Comparison of ENCODE assay signal across 8 mouse cellular contexts in the genomic region with DNA sequence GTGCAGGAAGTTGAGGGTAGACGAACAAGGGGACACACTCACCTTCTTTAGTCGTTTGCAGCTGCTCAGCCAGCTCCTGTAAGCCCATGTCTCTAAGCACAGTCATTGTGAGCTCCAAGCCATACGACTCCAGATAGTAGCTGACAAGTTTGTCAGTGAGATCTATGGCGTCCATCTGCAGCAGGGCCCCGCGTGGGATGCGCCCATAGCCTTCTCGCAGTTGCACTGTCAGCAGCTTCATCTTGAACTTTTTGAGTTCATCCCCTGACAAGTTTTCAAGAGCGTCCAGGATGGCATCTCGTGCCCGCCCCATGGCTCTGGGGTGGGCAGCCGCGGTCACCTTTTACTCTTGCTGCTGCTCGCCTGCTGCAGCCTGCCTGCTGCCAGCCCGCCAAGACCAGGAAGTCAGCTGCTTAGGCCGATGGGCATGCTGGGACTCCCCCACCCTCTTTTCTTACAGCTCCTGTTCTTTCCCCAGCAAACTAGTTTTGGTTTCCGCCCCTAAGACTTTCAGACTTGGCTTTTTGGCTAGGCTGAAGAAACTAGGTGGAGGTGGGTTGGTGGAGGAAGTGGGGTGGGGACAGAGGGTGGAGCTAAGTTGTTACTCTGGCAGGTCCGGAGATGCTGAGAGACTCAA. TPM values are rescaled to one million over a fixed set of nuclear protein-coding genes. Genes with fewer than 3 reads are reported as not detected.
A peak's percentile ranks its signal among the peaks of the same experiment; 100 is the strongest.
DNase-seq lines count a peak whose midpoint lies in the region; ATAC-seq and TF ChIP-seq lines count a peak whose summit lies in the region.

Pycard (minus strand) TSS at position 527 of the 637 bp plus-strand sequence.

- H3K36me3 ChIP-seq in neural tube, embryonic 11.5 days (ENCODE audit: control insufficient read depth, insufficient read depth, low read length) = peaks cover 2% of the 10 kb centered on the region
- peaks cover 38% of the 10 kb centered on the region for H3K36me3 ChIP-seq in heart, embryonic 13.5 days
- peaks cover 17% of the 10 kb centered on the region for H3K36me3 ChIP-seq in kidney, embryonic 16.5 days (ENCODE audit: insufficient read depth, low read length)
- peaks cover 8% of the 10 kb centered on the region for H3K36me3 ChIP-seq in spleen, adult 2 months (ENCODE audit: control insufficient read depth, insufficient read depth, low read length)

- ATAC-seq in neural tube, embryonic 11.5 days (ENCODE audit: insufficient read depth, low FRiP score, low TSS enrichment) = no peak
- ATAC-seq in heart, embryonic 13.5 days (ENCODE audit: extremely low read depth, insufficient number of reproducible peaks, low FRiP score, low TSS enrichment) = no peak
- peak; percentile 80 for ATAC-seq in kidney, embryonic 16.5 days (ENCODE audit: low FRiP score, low TSS enrichment)

- 18% methylated on average over 18 of the region's 18 CpGs for WGBS in neural tube, embryonic 11.5 days
- WGBS in heart, embryonic 13.5 days = 15% methylated on average over 18 of the region's 18 CpGs
- 6% methylated on average over 18 of the region's 18 CpGs for WGBS in kidney, embryonic 16.5 days
- WGBS in spleen, adult 2 months = under 1% methylated on average over 18 of the region's 18 CpGs

- DNase-seq in neural tube, embryonic 11.5 days (ENCODE audit: low spot score) = no peak
- DNase-seq in neural tube, embryonic 10.5 days (ENCODE audit: extremely low spot score, low spot score) = no peak
- DNase-seq in c-Kit-positive CD71-positive TER-119-positive erythroid progenitor cells, embryonic 14.5 days (ENCODE audit: low spot score) = peak; percentile 47
- DNase-seq in lung, postnatal 36 days = peak; percentile 68
- DNase-seq in spleen, adult 2 months (ENCODE audit: low read depth in 1 of 2, low spot score in 2 of 2) = peak; percentile 68 to 70
- DNase-seq in cerebellum, adult 8-10 months = no peak

- TF ChIP-seq CTCF in spleen, adult 2 months (IDR thresholded peaks at IDR 0.05; ENCODE audit: extremely low read depth, insufficient read depth, insufficient read length, insufficient replicate concordance) = no peak

- no peaks in the 10 kb centered on the region for H3K9me3 ChIP-seq in neural tube, embryonic 11.5 days (ENCODE audit: control insufficient read depth, low read length)
- no peaks in the 10 kb centered on the region for H3K9me3 ChIP-seq in heart, embryonic 13.5 days
- no peaks in the 10 kb centered on the region for H3K9me3 ChIP-seq in kidney, embryonic 16.5 days (ENCODE audit: low read length)

- H3K27me3 ChIP-seq in neural tube, embryonic 11.5 days (ENCODE audit: control insufficient read depth, insufficient read depth, low read length) = no peaks in the 10 kb centered on the region
- H3K27me3 ChIP-seq in heart, embryonic 13.5 days (replicated peaks) = no peaks in the 10 kb centered on the region
- no peaks in the 10 kb centered on the region for H3K27me3 ChIP-seq in kidney, embryonic 16.5 days (ENCODE audit: insufficient read depth, low read length)
- H3K27me3 ChIP-seq in spleen, adult 2 months (ENCODE audit: control insufficient read depth, insufficient read depth, low read length) = no peaks in the 10 kb centered on the region

- peaks cover 4% of the 10 kb centered on the region; the same call in 1 of the 2 replicates for H3K4me1 ChIP-seq in neural tube, embryonic 11.5 days (ENCODE audit: control insufficient read depth, insufficient read depth, low read length)
- peaks cover 23% of the 10 kb centered on the region for H3K4me1 ChIP-seq in heart, embryonic 13.5 days
- peaks cover 21% of the 10 kb centered on the region; the same call in 1 of the 2 replicates for H3K4me1 ChIP-seq in kidney, embryonic 16.5 days (ENCODE audit: insufficient read depth, low read length)
- peaks cover 5% of the 10 kb centered on the region; the same call in 1 of the 2 replicates for H3K4me1 ChIP-seq in spleen, adult 2 months (ENCODE audit: control insufficient read depth, insufficient read depth, insufficient read length)

- no peak within 1 kb of the TSS for H3K27ac ChIP-seq in neural tube, embryonic 11.5 days (ENCODE audit: low read depth, low read length)
- H3K27ac ChIP-seq in heart, embryonic 13.5 days (replicated peaks) = peak within 1 kb of the TSS; percentile 26
- peak within 1 kb of the TSS; percentile 86 for H3K27ac ChIP-seq in kidney, embryonic 16.5 days (ENCODE audit: low read length)
- peak within 1 kb of the TSS; percentile 80 for H3K27ac ChIP-seq in spleen, adult 2 months (ENCODE audit: insufficient read depth, low read length)

- H3K4me3 ChIP-seq in neural tube, embryonic 11.5 days (ENCODE audit: low read depth, low read length) = no peak within 1 kb of the TSS; the same call in 1 of the 2 replicates
- peak within 1 kb of the TSS; percentile 53 for H3K4me3 ChIP-seq in heart, embryonic 13.5 days
- H3K4me3 ChIP-seq in kidney, embryonic 16.5 days (ENCODE audit: low read length) = peak within 1 kb of the TSS; percentile 47
- H3K4me3 ChIP-seq in spleen, adult 2 months (ENCODE audit: extremely low read depth, insufficient read depth, insufficient read length) = peak within 1 kb of the TSS; percentile 74

- no peak for TF ChIP-seq POLR2A in spleen, adult 2 months (IDR thresholded peaks at IDR 0.05; ENCODE audit: low read depth, low read length)

- H3K9ac ChIP-seq in neural tube, embryonic 11.5 days (ENCODE audit: low read length) = no peak within 1 kb of the TSS
- H3K9ac ChIP-seq in heart, embryonic 13.5 days = peak within 1 kb of the TSS; percentile 80
- peak within 1 kb of the TSS; percentile 60 for H3K9ac ChIP-seq in kidney, embryonic 16.5 days (replicated peaks; ENCODE audit: low read length)

- H3K4me2 ChIP-seq in neural tube, embryonic 11.5 days (ENCODE audit: low read depth) = 0 out of 2 replicates have a peak within 1 kb of the TSS, but pooled peaks have one; percentile 12
- peak within 1 kb of the TSS; percentile 72 for H3K4me2 ChIP-seq in heart, embryonic 13.5 days
- peak within 1 kb of the TSS; percentile 65 for H3K4me2 ChIP-seq in kidney, embryonic 16.5 days (replicated peaks; ENCODE audit: low read depth, low read length)

RNA-seq across cellular contexts. Expression of gene Pycard, which starts in this region (rescaled TPM):
- 6.3 and 8.6 TPM in 2 replicates for polyA plus RNA-seq in neural tube, embryonic 11.5 days (2014; fragmentation: Nextera tagmentation; extraction: Ambion mirVana)
- polyA plus RNA-seq in heart, embryonic 13.5 days (2015; fragmentation: Nextera tagmentation; extraction: Ambion mirVana) = 39.1 and 42.6 TPM in 2 replicates
- 60.1 and 61.8 TPM in 2 replicates for polyA plus RNA-seq in kidney, embryonic 16.5 days (2015; fragmentation: Nextera tagmentation; extraction: Ambion mirVana)
- 98.6 and 100 TPM in 2 replicates for polyA plus RNA-seq in spleen, adult 2 months (2012; rRNA removed)

Comparison
In these comparisons a context has a peak if more than half of its experiments do, and no peak if none do; other contexts are left out.
1. DNase-seq: peak in c-Kit-positive CD71-positive TER-119-positive erythroid progenitor cells, embryonic 14.5 days (single experiment), lung, postnatal 36 days (single experiment) and spleen, adult 2 months (2 of 2); none in neural tube, embryonic 11.5 days (single experiment), neural tube, embryonic 10.5 days (single experiment) and cerebellum, adult 8-10 months (single experiment).
2. H3K4me2 ChIP-seq: peak in every context shown above with its lines; median percentile 72 in heart, embryonic 13.5 days; 65 in kidney, embryonic 16.5 days; 12 in neural tube, embryonic 11.5 days.